Mouse (Mus musculus): ENCODE measurements around the gene Ptar1. TPM values are rescaled to one million over a fixed set of nuclear protein-coding genes. Genes with fewer than 3 reads are reported as not detected.

Gene Ptar1
- total and polyA plus RNA-seq, 3 experiments: 5.6 to 10.4 (median 7.1) TPM

DNA sequence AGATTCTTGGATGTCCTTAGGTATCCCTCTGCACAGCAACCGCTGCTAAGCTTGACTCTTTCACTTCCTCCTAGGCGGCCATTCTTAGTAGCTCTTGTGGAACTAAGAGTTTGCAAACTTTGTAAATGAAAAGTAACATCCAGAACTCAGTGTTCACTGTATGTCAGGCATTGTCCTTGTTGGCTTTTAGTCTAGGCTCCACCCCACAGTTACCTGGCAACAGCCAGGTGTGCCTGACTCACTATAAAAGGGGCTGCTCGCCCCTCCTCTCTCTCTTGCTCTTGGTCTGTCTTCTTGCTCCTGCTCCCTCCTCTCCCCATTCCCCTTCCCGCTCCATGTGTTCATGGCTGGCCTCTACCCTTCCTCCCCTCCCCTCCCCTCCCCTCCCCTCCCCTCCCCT is 11.9 kb downstream of the Ptar1 start:
- peak; percentile 31 for DNase-seq (ENCODE audit: extremely low read depth)
- H3K4me2 ChIP-seq (ENCODE audit: insufficient read depth, low read depth, poor library complexity, severe bottlenecking): no peak overlapping the region
- in situ Hi-C loops (cut with MboI; ENCODE audit: low pct_ligation_motif_present, low pct_unique_long_range_greater_than_20kb, low sequenced_read_pairs) (no loop called here), dilution Hi-C loops (cut with MboI; ENCODE audit: extremely low pct_ligation_motif_present, extremely low pct_unique_long_range_greater_than_20kb, low sequenced_read_pairs) (no loop called here)
- no peak overlapping the region for H3K4me3 ChIP-seq (replicated peaks in 1 of 3; ENCODE audit: low read depth in 2 of 3, low read length in 2 of 3, poor library complexity in 1 of 3)
- no peaks in the 10 kb centered on the region for H3K27me3 ChIP-seq (replicated peaks)
- H3K79me2 ChIP-seq (replicated peaks; ENCODE audit: control insufficient read depth, extremely low read depth, insufficient read depth, poor library complexity, severe bottlenecking): no peaks in the 10 kb centered on the region
- H3K9me3 ChIP-seq (replicated peaks; ENCODE audit: low read length): no peaks in the 10 kb centered on the region
- no peak overlapping the region for H3K27ac ChIP-seq (ENCODE audit: insufficient read depth, low read depth)
- peaks cover 0 to 25% of the 10 kb centered on the region in 2 experiments; a peak in 2 of 4 replicates for H3K4me1 ChIP-seq (ENCODE audit: control insufficient read depth in 1 of 2, insufficient read depth in 2 of 2)
- no peak overlapping the region for H3K9ac ChIP-seq (ENCODE audit: insufficient read depth, low read depth)
- peaks cover 26 to 81% of the 10 kb centered on the region in 2 experiments for H3K36me3 ChIP-seq (replicated peaks in 1 of 2; ENCODE audit: control insufficient read depth in 1 of 2, insufficient read depth in 1 of 2, low read length in 1 of 2)
- TF ChIP-seq IRF4 (IDR thresholded peaks at IDR 0.05; ENCODE audit: low read depth, low read length): peak; percentile 44; the same call in 1 of the 2 replicates
- TF ChIP-seq USF1 (IDR thresholded peaks at IDR 0.05; ENCODE audit: low read depth, low read length): no peak
- TF ChIP-seq MAZ (IDR thresholded peaks at IDR 0.05; ENCODE audit: low read depth, low read length): no peak
- no peak for TF ChIP-seq MYC (IDR thresholded peaks at IDR 0.05; ENCODE audit: low read depth, low read length)
- no peak for TF ChIP-seq NELFE (IDR thresholded peaks at IDR 0.05; ENCODE audit: low read depth, low read length)
- no peak for TF ChIP-seq ZNF384 (IDR thresholded peaks at IDR 0.05; ENCODE audit: low read depth, low read length)
- TF ChIP-seq BHLHE40 (IDR thresholded peaks at IDR 0.05; ENCODE audit: low read depth, low read length): no peak
- no peak for TF ChIP-seq USF2 (conservative IDR thresholded peaks at IDR 0.05; ENCODE audit: low read depth, low read length)
- TF ChIP-seq EP300 (IDR thresholded peaks at IDR 0.05; ENCODE audit: low read length): peak; percentile 41; the same call in 1 of the 2 replicates
- no peak for TF ChIP-seq ZC3H11A (IDR thresholded peaks at IDR 0.05; ENCODE audit: low read depth, low read length)
- no peak for TF ChIP-seq GABPA (IDR thresholded peaks at IDR 0.05; ENCODE audit: insufficient replicate concordance, low read depth, low read length)

- H3K4me3 ChIP-seq (replicated peaks in 1 of 3; ENCODE audit: low read depth in 2 of 3, low read length in 2 of 3, poor library complexity in 1 of 3): no peak overlapping the region
- no peak overlapping the region for H3K27ac ChIP-seq (ENCODE audit: insufficient read depth, low read depth)
- H3K36me3 ChIP-seq (replicated peaks in 1 of 2; ENCODE audit: control insufficient read depth in 1 of 2, insufficient read depth in 1 of 2, low read length in 1 of 2): peaks cover 23 to 79% of the 10 kb centered on the region in 2 experiments
- peaks cover 0 to 23% of the 10 kb centered on the region in 2 experiments; a peak in 2 of 4 replicates for H3K4me1 ChIP-seq (ENCODE audit: control insufficient read depth in 1 of 2, insufficient read depth in 2 of 2)
- in situ Hi-C loops (cut with MboI; ENCODE audit: low pct_ligation_motif_present, low pct_unique_long_range_greater_than_20kb, low sequenced_read_pairs): no loop called here
- TF ChIP-seq ZMIZ1 (IDR thresholded peaks at IDR 0.05; ENCODE audit: low read depth, low read length) (no peak), MAZ (IDR thresholded peaks at IDR 0.05; ENCODE audit: low read depth, low read length) (no peak), MEF2A (IDR thresholded peaks at IDR 0.05; ENCODE audit: borderline replicate concordance, low read depth, low read length) (no peak), CHD1 (IDR thresholded peaks at IDR 0.05; ENCODE audit: low read depth, low read length) (no peak), HCFC1 (IDR thresholded peaks at IDR 0.05; ENCODE audit: low read depth, low read length) (no peak), ELF1 (IDR thresholded peaks at IDR 0.05; ENCODE audit: low read depth, low read length) (no peak), MXI1 (IDR thresholded peaks at IDR 0.05; ENCODE audit: low read depth, low read length) (no peak), JUND (conservative IDR thresholded peaks at IDR 0.05; ENCODE audit: low read depth, low read length) (no peak), ZC3H11A (IDR thresholded peaks at IDR 0.05; ENCODE audit: low read depth, low read length) (no peak)
- H3K4me2 ChIP-seq (ENCODE audit: insufficient read depth, low read depth, poor library complexity, severe bottlenecking): no peak overlapping the region
- H3K9me3 ChIP-seq (replicated peaks; ENCODE audit: low read length): no peaks in the 10 kb centered on the region
- dilution Hi-C loops (cut with MboI; ENCODE audit: extremely low pct_ligation_motif_present, extremely low pct_unique_long_range_greater_than_20kb, low sequenced_read_pairs): no loop called here
- no peak for DNase-seq (ENCODE audit: extremely low read depth)
- no peak overlapping the region for H3K9ac ChIP-seq (ENCODE audit: insufficient read depth, low read depth)
- no peaks in the 10 kb centered on the region for H3K79me2 ChIP-seq (replicated peaks; ENCODE audit: control insufficient read depth, extremely low read depth, insufficient read depth, poor library complexity, severe bottlenecking)
- H3K27me3 ChIP-seq (replicated peaks): no peaks in the 10 kb centered on the region
Observed at GRCm38 (mm10) chr19:23702896-23703295, 15.7 kb downstream of the Ptar1 start.

Data from CH12.LX (cell line).